Mouse (Mus musculus): ENCODE results near the gene Cyp4a30b. TPM values are rescaled to one million over a fixed set of nuclear protein-coding genes. Genes with fewer than 3 reads are reported as not detected.
"Not testable (repeated sequence)": the region's sequence is repeated elsewhere in the genome, so short reads cannot be mapped to it uniquely, and the experiment has no call there.

The Cyp4a30b gene
- polyA plus RNA-seq (2014; fragmentation: Nextera tagmentation; extraction: Ambion mirVana) = not detected in 2 replicates

DNA sequence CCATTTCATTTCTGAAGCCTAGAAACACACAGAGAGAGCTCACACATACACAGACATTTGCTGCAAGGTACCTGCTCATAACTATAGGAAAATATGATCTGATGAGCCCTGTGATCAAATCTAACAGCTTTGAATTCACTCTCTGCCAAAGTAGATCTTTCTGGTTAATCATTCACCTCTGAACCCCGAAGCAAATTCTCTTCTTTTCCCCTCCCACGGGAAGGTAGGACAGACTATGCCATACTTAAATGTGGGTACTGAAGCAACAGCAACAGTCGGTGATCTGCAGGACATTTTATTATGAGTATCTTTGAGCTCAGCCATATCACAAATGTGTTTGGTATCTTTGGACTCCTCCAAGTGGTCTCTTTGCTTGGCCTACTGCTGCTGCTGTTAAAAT, at the start of gene Cyp4a30b:
Gene Cyp4a30b, plus strand, starts transcription at position 301 of the 400 bp plus-strand sequence.
- H3K9me3 ChIP-seq (ENCODE audit: control insufficient read depth, low read length) = no peaks in the 10 kb centered on the region
- no peaks in the 10 kb centered on the region for H3K4me1 ChIP-seq (ENCODE audit: control insufficient read depth, insufficient read depth, low read length)
- no peak for ATAC-seq (ENCODE audit: insufficient read depth, low FRiP score, low TSS enrichment)
- WGBS = 80% methylated on average over 3 of the region's 3 CpGs
- no peak within 1 kb of the TSS for H3K9ac ChIP-seq (ENCODE audit: low read length)
- H3K36me3 ChIP-seq (ENCODE audit: control insufficient read depth, insufficient read depth, low read length) = no peaks in the 10 kb centered on the region
- no peak within 1 kb of the TSS for H3K27ac ChIP-seq (ENCODE audit: low read depth, low read length)
- no peak within 1 kb of the TSS for H3K4me3 ChIP-seq (ENCODE audit: low read depth, low read length)
- no peak for DNase-seq (ENCODE audit: low spot score)
- no peaks in the 10 kb centered on the region for H3K27me3 ChIP-seq (ENCODE audit: control insufficient read depth, insufficient read depth, low read length)
- no peak within 1 kb of the TSS for H3K4me2 ChIP-seq (ENCODE audit: low read depth)

DNA sequence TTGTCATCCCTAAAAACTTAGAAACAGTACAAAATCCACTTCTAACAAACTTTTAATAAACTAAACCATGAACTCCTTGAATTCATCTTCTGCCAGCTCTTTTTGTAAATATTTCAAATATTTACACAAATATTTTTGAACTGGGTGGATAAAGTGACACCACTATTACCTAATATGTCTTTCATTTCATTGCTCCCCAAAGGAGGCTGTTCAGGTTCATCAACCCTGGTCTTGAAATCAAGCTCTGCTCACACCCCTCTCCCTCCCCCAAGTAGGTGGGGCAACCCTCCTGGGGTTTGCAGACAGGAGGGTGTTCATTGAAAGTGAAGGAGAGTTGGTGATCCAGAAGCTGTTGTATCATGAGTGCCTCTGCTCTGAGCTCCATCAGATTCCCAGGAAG, 41.1 kb upstream of the Cyp4a30b start, which contains the start of gene Cyp4a12b:
Gene Cyp4a12b, plus strand, starts transcription at position 301 of the 400 bp plus-strand sequence.
- not testable (repeated sequence) for H3K4me3 ChIP-seq (ENCODE audit: low read depth, low read length); H3K9ac ChIP-seq (ENCODE audit: low read length); H3K4me2 ChIP-seq (ENCODE audit: low read depth); DNase-seq (ENCODE audit: low spot score); H3K36me3 ChIP-seq (ENCODE audit: control insufficient read depth, insufficient read depth, low read length); H3K4me1 ChIP-seq (ENCODE audit: control insufficient read depth, insufficient read depth, low read length); H3K9me3 ChIP-seq (ENCODE audit: control insufficient read depth, low read length); H3K27me3 ChIP-seq (ENCODE audit: control insufficient read depth, insufficient read depth, low read length); ATAC-seq (ENCODE audit: insufficient read depth, low FRiP score, low TSS enrichment); H3K27ac ChIP-seq (ENCODE audit: low read depth, low read length)

DNA sequence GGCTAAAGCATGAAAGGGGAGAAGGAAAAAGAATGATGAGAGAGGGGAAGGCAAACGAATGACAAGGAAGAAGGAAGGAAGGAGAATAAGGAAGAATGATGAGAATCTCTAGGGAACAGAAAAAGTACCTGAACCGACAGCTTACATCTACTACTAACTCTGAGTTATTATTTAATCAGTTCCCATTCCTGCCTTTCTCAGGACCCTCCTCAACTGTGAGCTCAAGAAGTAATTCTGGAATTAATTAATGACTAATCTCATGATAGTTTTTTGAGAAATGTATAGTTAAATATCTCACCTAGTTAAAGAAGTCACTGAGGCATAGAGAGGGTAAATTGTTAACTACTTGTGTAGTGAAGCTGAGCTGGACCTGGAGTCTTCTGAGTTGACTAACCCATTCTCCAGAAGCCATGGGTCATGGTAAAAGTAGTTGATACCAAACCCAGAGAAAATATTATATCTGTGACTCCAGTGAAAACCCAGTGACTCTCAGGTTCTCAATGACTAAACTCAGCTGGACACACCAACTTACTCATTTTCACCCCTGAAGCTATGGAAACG, 1.7 kb upstream of the Cyp4a30b start:
- H3K9ac ChIP-seq (ENCODE audit: low read length) = no peak overlapping the region
- no peak overlapping the region for H3K27ac ChIP-seq (ENCODE audit: low read depth, low read length)
- H3K27me3 ChIP-seq (ENCODE audit: control insufficient read depth, insufficient read depth, low read length) = no peaks in the 10 kb centered on the region
- no peak overlapping the region for H3K4me2 ChIP-seq (ENCODE audit: low read depth)
- DNase-seq (ENCODE audit: low spot score) (no peak), ATAC-seq (ENCODE audit: insufficient read depth, low FRiP score, low TSS enrichment) (no peak)
- H3K4me3 ChIP-seq (ENCODE audit: low read depth, low read length) = no peak overlapping the region
- 71% methylated on average over 3 of the region's 3 CpGs for WGBS
- H3K9me3 ChIP-seq (ENCODE audit: control insufficient read depth, low read length) = no peaks in the 10 kb centered on the region
- no peaks in the 10 kb centered on the region for H3K36me3 ChIP-seq (ENCODE audit: control insufficient read depth, insufficient read depth, low read length)
- H3K4me1 ChIP-seq (ENCODE audit: control insufficient read depth, insufficient read depth, low read length) = no peaks in the 10 kb centered on the region

DNA sequence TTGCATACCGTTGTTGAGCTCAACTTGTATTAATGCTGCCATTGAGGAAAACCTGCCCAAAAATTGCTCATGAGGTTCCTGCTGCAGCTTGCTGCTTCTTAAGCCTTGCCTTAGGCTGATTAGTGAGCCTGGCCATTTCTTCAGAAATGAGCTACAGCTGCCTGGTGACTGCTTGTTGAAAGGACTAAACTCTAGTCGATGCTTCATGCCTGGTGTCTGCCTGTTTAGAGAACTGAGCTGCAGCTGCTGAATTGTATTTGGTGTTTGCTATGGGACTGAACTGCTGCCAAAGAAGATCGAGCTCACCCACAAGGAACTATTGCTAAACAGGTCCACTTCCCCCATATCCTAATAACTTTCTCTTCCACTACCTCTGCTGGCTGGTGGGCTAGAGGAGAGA, 21.2 kb downstream of the Cyp4a30b start:
- H3K36me3 ChIP-seq (ENCODE audit: control insufficient read depth, insufficient read depth, low read length); H3K27me3 ChIP-seq (ENCODE audit: control insufficient read depth, insufficient read depth, low read length); ATAC-seq (ENCODE audit: insufficient read depth, low FRiP score, low TSS enrichment); DNase-seq (ENCODE audit: low spot score); H3K9ac ChIP-seq (ENCODE audit: low read length); H3K9me3 ChIP-seq (ENCODE audit: control insufficient read depth, low read length); H3K27ac ChIP-seq (ENCODE audit: low read depth, low read length); H3K4me1 ChIP-seq (ENCODE audit: control insufficient read depth, insufficient read depth, low read length); H3K4me3 ChIP-seq (ENCODE audit: low read depth, low read length); H3K4me2 ChIP-seq (ENCODE audit: low read depth): not testable (repeated sequence)
- 79% methylated on average over 3 of the region's 3 CpGs for WGBS

DNA sequence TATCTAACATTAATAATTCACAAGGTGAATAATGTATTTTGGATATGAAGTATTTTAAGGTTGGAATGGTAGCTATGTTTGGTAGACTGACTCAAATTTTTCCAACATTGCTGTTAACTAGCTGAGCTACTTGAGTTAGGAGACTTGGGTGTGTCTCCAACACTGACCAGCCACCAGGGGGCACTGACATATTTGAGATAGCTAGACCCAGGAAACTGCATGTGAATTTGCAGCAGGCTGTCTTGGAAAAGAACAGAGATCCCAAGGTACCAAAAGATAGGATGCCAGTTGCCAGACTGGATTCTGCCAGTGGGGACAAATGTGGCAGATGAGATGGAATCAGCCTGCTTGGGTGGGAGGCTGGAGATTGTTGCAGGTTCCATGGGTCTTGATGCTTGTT, 23.6 kb downstream of the Cyp4a30b start:
- H3K4me1 ChIP-seq (ENCODE audit: control insufficient read depth, insufficient read depth, low read length); H3K4me2 ChIP-seq (ENCODE audit: low read depth); ATAC-seq (ENCODE audit: insufficient read depth, low FRiP score, low TSS enrichment); H3K27ac ChIP-seq (ENCODE audit: low read depth, low read length); H3K4me3 ChIP-seq (ENCODE audit: low read depth, low read length); DNase-seq (ENCODE audit: low spot score); H3K9me3 ChIP-seq (ENCODE audit: control insufficient read depth, low read length); H3K9ac ChIP-seq (ENCODE audit: low read length); H3K36me3 ChIP-seq (ENCODE audit: control insufficient read depth, insufficient read depth, low read length); H3K27me3 ChIP-seq (ENCODE audit: control insufficient read depth, insufficient read depth, low read length): not testable (repeated sequence)

DNA sequence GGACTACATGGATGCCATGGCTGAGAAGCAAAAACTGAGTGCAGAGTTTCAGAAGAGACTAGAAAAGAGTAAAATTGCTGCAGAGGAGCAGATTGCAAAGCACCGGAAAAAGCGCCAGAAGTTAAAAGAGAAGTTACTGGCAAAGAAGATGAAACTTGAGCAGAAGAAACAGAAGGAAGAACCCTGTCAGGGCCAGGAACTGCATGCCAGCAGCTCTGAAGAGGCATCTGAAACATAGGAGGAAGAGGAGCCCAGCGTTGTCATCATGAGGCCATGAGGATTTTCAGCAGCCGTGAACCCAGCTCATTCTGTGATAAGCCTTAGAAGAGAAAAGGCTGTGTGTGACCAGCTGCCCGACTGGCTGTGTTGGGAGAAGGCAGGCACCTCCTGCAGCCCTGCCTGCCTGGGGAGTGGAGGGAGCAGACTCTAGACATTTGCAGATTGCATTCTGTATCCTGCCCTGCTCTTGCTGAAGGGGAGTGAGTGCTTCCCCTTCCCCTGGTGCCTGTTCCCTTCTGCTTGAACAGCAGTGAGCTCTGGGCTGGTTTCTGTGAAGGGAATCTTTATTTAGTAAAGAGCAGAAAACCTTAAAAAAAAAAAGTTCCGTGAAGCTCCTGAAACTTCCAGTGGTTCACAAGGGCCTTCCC, 28.7 kb downstream of the Cyp4a30b start:
- no peak overlapping the region for H3K4me3 ChIP-seq (ENCODE audit: low read depth, low read length)
- H3K9me3 ChIP-seq (ENCODE audit: control insufficient read depth, low read length) = no peaks in the 10 kb centered on the region
- DNase-seq (ENCODE audit: low spot score) = no peak
- no peaks in the 10 kb centered on the region for H3K27me3 ChIP-seq (ENCODE audit: control insufficient read depth, insufficient read depth, low read length)
- H3K9ac ChIP-seq (ENCODE audit: low read length) = no peak overlapping the region
- no peak overlapping the region for H3K4me2 ChIP-seq (ENCODE audit: low read depth)
- H3K36me3 ChIP-seq (ENCODE audit: control insufficient read depth, insufficient read depth, low read length) = no peaks in the 10 kb centered on the region
- ATAC-seq (ENCODE audit: insufficient read depth, low FRiP score, low TSS enrichment) = no peak
- H3K27ac ChIP-seq (ENCODE audit: low read depth, low read length) = no peak overlapping the region
- no peaks in the 10 kb centered on the region for H3K4me1 ChIP-seq (ENCODE audit: control insufficient read depth, insufficient read depth, low read length)
- WGBS = 83% methylated on average over 6 of the region's 6 CpGs

DNA sequence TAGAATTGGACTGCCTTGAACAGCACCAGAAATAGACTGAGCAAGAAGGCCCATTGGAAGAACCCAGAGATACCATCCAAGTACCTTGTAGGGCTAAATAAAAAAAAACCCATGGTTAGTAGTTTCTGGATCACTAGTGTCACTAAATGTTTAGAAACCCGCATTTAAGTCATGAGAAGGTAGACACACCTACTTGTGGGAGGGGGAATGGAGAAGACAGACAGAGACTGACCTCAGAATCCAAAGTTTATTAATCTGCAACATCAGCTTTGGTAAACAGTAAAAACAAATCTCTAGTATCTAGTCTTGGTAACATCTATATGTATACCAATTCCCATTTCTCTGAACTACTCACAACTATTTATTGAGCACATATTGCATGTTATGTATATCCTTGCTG, 43.6 kb downstream of the Cyp4a30b start, which contains the start of gene Cyp4a14:
Gene Cyp4a14, minus strand, starts transcription at position 142 of the 400 bp plus-strand sequence.
- DNase-seq (ENCODE audit: low spot score) = no peak
- H3K4me3 ChIP-seq (ENCODE audit: low read depth, low read length) = no peak within 1 kb of the TSS
- no peaks in the 10 kb centered on the region for H3K36me3 ChIP-seq (ENCODE audit: control insufficient read depth, insufficient read depth, low read length)
- no peaks in the 10 kb centered on the region for H3K9me3 ChIP-seq (ENCODE audit: control insufficient read depth, low read length)
- no peaks in the 10 kb centered on the region for H3K27me3 ChIP-seq (ENCODE audit: control insufficient read depth, insufficient read depth, low read length)
- H3K9ac ChIP-seq (ENCODE audit: low read length) = no peak within 1 kb of the TSS
- no peaks in the 10 kb centered on the region for H3K4me1 ChIP-seq (ENCODE audit: control insufficient read depth, insufficient read depth, low read length)
- WGBS = 73% methylated on average over 1 of the region's 1 CpGs
- no peak for ATAC-seq (ENCODE audit: insufficient read depth, low FRiP score, low TSS enrichment)
- H3K27ac ChIP-seq (ENCODE audit: low read depth, low read length) = no peak within 1 kb of the TSS
- no peak within 1 kb of the TSS for H3K4me2 ChIP-seq (ENCODE audit: low read depth)

DNA sequence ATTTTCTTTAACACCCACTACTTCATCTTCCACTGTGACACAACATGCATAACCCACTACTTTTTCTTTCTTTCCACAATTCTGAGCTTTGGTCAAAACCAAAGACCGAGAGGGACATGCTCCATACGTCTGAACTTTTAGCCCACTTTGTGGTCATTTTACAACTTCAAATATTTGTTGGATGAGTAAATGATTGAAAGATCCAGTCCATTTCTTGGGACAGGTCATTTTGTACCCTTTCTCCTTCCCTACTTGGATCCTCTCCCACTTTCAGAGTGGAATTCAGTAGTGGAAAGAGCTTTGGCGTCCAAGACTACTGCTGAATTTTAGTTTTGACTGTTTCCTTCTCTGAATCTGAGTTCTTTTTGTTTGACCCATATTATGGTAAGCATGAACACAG, 45.1 kb downstream of the Cyp4a30b start:
- no peak for DNase-seq (ENCODE audit: low spot score)
- H3K4me3 ChIP-seq (ENCODE audit: low read depth, low read length) = no peak overlapping the region
- no peaks in the 10 kb centered on the region for H3K9me3 ChIP-seq (ENCODE audit: control insufficient read depth, low read length)
- no peaks in the 10 kb centered on the region for H3K27me3 ChIP-seq (ENCODE audit: control insufficient read depth, insufficient read depth, low read length)
- ATAC-seq (ENCODE audit: insufficient read depth, low FRiP score, low TSS enrichment) = no peak
- no peaks in the 10 kb centered on the region for H3K36me3 ChIP-seq (ENCODE audit: control insufficient read depth, insufficient read depth, low read length)
- no peak overlapping the region for H3K9ac ChIP-seq (ENCODE audit: low read length)
- no peaks in the 10 kb centered on the region for H3K4me1 ChIP-seq (ENCODE audit: control insufficient read depth, insufficient read depth, low read length)
- 91% methylated on average over 3 of the region's 3 CpGs for WGBS
- no peak overlapping the region for H3K4me2 ChIP-seq (ENCODE audit: low read depth)
- no peak overlapping the region for H3K27ac ChIP-seq (ENCODE audit: low read depth, low read length)

DNA sequence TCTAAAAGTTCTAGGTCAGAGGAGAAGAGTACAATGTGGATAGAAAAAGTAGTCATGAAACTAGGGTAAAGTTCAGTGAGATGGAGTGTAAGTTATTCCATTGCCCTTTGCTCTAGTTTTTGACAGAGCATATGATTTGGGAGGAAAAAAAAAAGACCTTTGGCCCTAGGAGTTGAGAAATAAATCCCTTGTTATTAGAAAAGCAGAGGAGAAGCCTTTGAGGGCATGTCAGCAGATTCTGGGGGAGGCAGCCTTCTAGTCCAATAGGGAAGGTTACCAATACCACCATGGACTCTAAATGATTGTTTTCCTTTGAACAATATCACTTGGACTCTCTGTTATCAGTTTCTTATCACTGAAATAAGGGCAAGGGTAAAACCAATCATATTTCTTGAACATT, 61.6 kb downstream of the Cyp4a30b start:
- not testable (repeated sequence) for H3K27ac ChIP-seq (ENCODE audit: low read depth, low read length); ATAC-seq (ENCODE audit: insufficient read depth, low FRiP score, low TSS enrichment); DNase-seq (ENCODE audit: low spot score); H3K27me3 ChIP-seq (ENCODE audit: control insufficient read depth, insufficient read depth, low read length); H3K4me1 ChIP-seq (ENCODE audit: control insufficient read depth, insufficient read depth, low read length); H3K9ac ChIP-seq (ENCODE audit: low read length); H3K4me3 ChIP-seq (ENCODE audit: low read depth, low read length); H3K4me2 ChIP-seq (ENCODE audit: low read depth); H3K9me3 ChIP-seq (ENCODE audit: control insufficient read depth, low read length); H3K36me3 ChIP-seq (ENCODE audit: control insufficient read depth, insufficient read depth, low read length)
